Mouse (Mus musculus): ENCODE measurements around the gene Gm28539. TPM values are rescaled to one million over a fixed set of nuclear protein-coding genes. Genes with fewer than 3 reads are reported as not detected.

The Gm28539 gene
- 2.1 TPM in 1 of 2 replicates, not detected in the other for polyA plus RNA-seq (2012; rRNA removed)

GRCm38 (mm10) chr16:18836468-18837208 lies at the start of gene Gm28539, which contains the start of gene 2510002D24Rik:
Gene Gm28539, plus strand, starts transcription at chr16:18836584.
Gene 2510002D24Rik, plus strand, starts transcription at chr16:18836578.

DNA sequence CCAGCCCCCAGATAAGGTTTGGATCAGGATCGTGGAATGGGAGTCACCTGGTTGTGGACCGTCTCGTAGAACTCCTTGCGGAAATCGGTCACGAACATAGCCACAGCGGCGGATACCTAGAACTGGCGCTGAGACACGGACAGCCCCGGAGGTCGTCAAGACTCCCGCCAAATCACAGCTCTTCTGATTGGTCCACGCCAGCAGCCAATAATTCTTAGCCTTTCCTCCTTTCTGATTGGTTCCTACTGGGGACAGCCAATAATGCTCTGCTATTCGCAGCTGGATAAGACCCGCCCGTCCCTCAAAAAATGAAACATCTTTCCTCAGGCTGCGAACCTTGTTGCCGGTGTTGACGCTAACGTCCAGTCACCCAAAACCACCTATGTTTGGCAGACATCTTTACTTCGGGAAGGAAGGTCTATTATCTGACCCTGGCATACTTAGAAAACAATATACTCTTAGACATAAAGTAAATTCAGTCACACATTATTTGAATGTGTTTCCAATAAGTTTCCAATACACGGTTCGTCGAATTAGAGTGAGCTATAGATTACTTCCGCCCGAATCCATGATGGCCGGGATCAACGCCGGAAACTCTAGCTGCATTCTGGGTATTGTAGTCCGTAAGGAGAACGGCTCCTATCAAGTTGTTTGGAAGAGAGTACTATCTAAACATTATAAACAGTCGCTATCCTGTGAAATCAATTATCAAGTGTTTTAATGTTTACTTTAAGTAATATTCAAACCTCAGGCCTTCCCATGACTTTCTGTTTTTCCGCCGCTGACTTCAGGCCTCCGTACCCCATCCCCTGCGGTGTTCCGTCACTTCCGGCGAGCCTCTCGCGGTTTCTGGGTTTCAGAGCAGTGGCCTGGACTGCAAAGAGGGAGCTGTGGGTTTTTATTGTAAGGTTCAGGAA lies 24.7 kb upstream of the Gm28539 start, which contains the start of the genes Ufd1 and Cdc45:
Ufd1 (plus strand) TSS at position 312 of the 917 bp plus-strand sequence.
Cdc45 (minus strand) TSS at position 520 of the 917 bp plus-strand sequence.

DNA sequence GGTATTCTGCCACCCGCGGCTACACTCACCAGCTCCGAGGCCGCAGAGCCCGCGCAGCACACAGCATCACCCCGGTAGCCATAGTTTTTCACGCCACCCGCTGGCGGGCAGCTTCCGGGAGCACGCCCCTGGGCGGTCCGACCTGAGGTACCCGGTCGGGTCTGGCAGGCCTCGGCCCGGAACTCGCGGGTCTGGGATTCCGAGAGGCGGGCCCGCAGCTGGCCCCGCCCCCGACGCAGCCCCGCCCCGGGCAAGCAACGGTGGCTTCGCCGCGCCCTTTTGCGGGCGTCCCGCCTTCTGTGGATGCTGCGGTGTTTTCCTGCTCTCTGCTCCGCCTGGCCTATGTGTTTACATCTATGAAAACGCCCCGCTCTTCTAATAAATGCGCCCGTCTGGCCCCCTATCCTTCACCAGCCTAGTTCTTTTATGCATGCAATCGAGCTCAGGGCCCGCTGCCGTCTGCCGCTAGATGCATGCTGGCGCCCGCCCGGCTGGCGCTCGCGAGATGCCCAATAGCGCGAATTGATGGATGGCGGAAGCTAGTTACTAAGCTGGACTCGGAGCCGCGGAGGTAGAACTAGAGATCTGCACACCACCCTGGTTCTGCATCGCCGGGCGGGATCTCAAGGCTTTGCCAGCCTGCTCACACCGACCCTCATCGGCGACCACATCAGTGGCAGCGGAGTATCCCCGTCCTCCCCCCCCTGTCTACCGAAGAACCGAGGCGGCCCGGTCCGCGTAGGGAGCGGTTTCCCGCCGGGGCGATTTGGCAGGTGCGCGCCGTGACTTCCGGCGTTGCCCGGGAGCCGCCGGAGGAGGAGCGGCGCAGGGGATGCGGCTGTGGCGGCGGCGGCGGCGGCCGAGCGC lies 40.3 kb downstream of the Gm28539 start, which contains the start of the genes Mrpl40 and Hira:
Mrpl40 (minus strand) TSS at position 421 of the 867 bp plus-strand sequence.
Hira (plus strand) TSS at position 596 of the 867 bp plus-strand sequence.

Other genes with a start within 250 kb of the Gm28539 start
- 3.3 and 4.7 TPM in 2 replicates for gene Tbx1, start 245.9 kb upstream of the Gm28539 start, polyA plus RNA-seq (2012; rRNA removed)
- 13.9 and 20.2 TPM in 2 replicates for gene Gp1bb, start 214.2 kb upstream of the Gm28539 start, polyA plus RNA-seq (2012; rRNA removed)
- gene Gm49601, start 210.2 kb upstream of the Gm28539 start, polyA plus RNA-seq (2012; rRNA removed) = 46.3 and 58.6 TPM in 2 replicates
- 76.0 and 94.1 TPM in 2 replicates for gene Sept5, start 206.6 kb upstream of the Gm28539 start, polyA plus RNA-seq (2012; rRNA removed)
- gene Cldn5, start 59.7 kb upstream of the Gm28539 start, polyA plus RNA-seq (2012; rRNA removed) = 24.4 and 29.2 TPM in 2 replicates
- 16.3 and 17.4 TPM in 2 replicates for gene Ufd1, start 24.8 kb upstream of the Gm28539 start, polyA plus RNA-seq (2012; rRNA removed)
- gene Cdc45, start 24.6 kb upstream of the Gm28539 start, polyA plus RNA-seq (2012; rRNA removed) = 6.8 and 7.6 TPM in 2 replicates
- 63.7 and 70.5 TPM in 2 replicates for gene 2510002D24Rik, start within 50 bp of the Gm28539 start, polyA plus RNA-seq (2012; rRNA removed)
- gene Mrpl40, start 40.3 kb downstream of the Gm28539 start, polyA plus RNA-seq (2012; rRNA removed) = 10.6 and 12.2 TPM in 2 replicates
- gene Hira, start 40.5 kb downstream of the Gm28539 start, polyA plus RNA-seq (2012; rRNA removed) = 43.0 and 48.1 TPM in 2 replicates

All from colon, adult 2 months (tissue).